Mouse (Mus musculus): Measurements from ENCODE around the gene Tnrc6b. TPM values are rescaled to one million over a fixed set of nuclear protein-coding genes. Genes with fewer than 3 reads are reported as not detected.

Gene Tnrc6b
- polyA plus RNA-seq, 1 experiment from 2014 or later = 16.3 TPM

- DNase-seq (ENCODE audit: low spot score) = no peak
- 0 out of 2 replicates have a peak, but pooled peaks have one; percentile 27 for ATAC-seq (replicated peaks; ENCODE audit: low FRiP score, low TSS enrichment, low read depth)
- no peaks in the 10 kb centered on the region for H3K9me3 ChIP-seq (ENCODE audit: control insufficient read depth, low read length)
Measured at GRCm38 (mm10) chr15:80989712-80990111, 278.6 kb downstream of the Tnrc6b start.

More at GRCm38 (mm10) chr15:80989712-80990111, 278.6 kb downstream of the Tnrc6b start:
- Histone ChIP-seq H3K36me3 (ENCODE audit: control insufficient read depth, insufficient read depth, low read length) (no peaks in the 10 kb centered on the region), H3K4me2 (ENCODE audit: low read length) (no peak overlapping the region), H3K4me1 (replicated peaks; ENCODE audit: control insufficient read depth, insufficient read depth, low read length) (no peaks in the 10 kb centered on the region), H3K27ac (ENCODE audit: low read depth) (no peak overlapping the region), H3K4me3 (ENCODE audit: low read depth, low read length) (no peak overlapping the region), H3K27me3 (replicated peaks; ENCODE audit: control insufficient read depth, insufficient read depth, low read length) (no peaks in the 10 kb centered on the region), H3K9ac (ENCODE audit: low read length) (no peak overlapping the region)
- WGBS = 52% methylated on average over 3 of the region's 3 CpGs

Small RNA genes within 50 kb of the gene (microRNA-seq; reads per million reads assigned to microRNA genes)
- gene Mir5113 = 12.2 reads per million, percentile 42 among the genes with 10 or more reads in this experiment

Other genes starting within 250 kb of the Tnrc6b start
- gene Enthd1, start 146.2 kb upstream of the Tnrc6b start, polyA plus RNA-seq (2014; fragmentation: Nextera tagmentation; extraction: Ambion mirVana) = not detected in 2 replicates
- gene Grap2, start 138.7 kb upstream of the Tnrc6b start, polyA plus RNA-seq (2014; fragmentation: Nextera tagmentation; extraction: Ambion mirVana) = 0.42 and 0.80 TPM in 2 replicates
- gene Fam83f, start 39.5 kb upstream of the Tnrc6b start, polyA plus RNA-seq (2014; fragmentation: Nextera tagmentation; extraction: Ambion mirVana) = 6.3 and 6.6 TPM in 2 replicates
- 175 and 189 TPM in 2 replicates for gene Adsl, start 237.2 kb downstream of the Tnrc6b start, polyA plus RNA-seq (2014; fragmentation: Nextera tagmentation; extraction: Ambion mirVana)